Mouse (Mus musculus) intestine, embryonic 14.5 days (tissue): ENCODE measurements at regions not wholly inside any gene's neighbourhood (a gene's known extent, or its start where the extent isn't known, plus 50 kb on each side); places are given as distances from the start of the nearest gene placed in this dataset.

ENCODE experiments used
- ATAC-seq: fragments of 200-750 bp; cut with Nextera tagmentation; replicated peaks from 2 replicates; pipeline ENCODE4 v1.8.0; 2017; ENCODE audit warnings: low read depth, moderate number of reproducible peaks, moderate TSS enrichment, moderate library complexity; ENCODE audit not compliant: low FRiP score, low TSS enrichment
- DNase-seq: peaks from one replicate; pipeline ENCODE4 v3.0.0-alpha.2; 2018; ENCODE audit warnings: low spot score
- H3K27ac ChIP-seq: fragments of 300-500 bp; sonication (generic); 2 replicates; pipeline ENCODE4 v1.5.1; 2014; ENCODE audit warnings: low read depth, mild to moderate bottlenecking, control low read depth
- H3K27me3 ChIP-seq: fragments of 300-500 bp; sonication (generic); replicated peaks from 2 replicates; pipeline ENCODE4 v1.6.1; 2014; ENCODE audit warnings: low read length, control low read depth; ENCODE audit not compliant: control insufficient read depth, insufficient read depth
- H3K36me3 ChIP-seq: fragments of 300-500 bp; sonication (generic); 2 replicates; pipeline ENCODE4 v1.6.1; 2014; ENCODE audit warnings: low read length, control low read depth; ENCODE audit not compliant: control insufficient read depth, insufficient read depth
- H3K4me1 ChIP-seq: fragments of 300-500 bp; sonication (generic); replicated peaks from 2 replicates; pipeline ENCODE4 v1.6.1; 2014; ENCODE audit warnings: low read length, control low read depth, mixed read lengths; ENCODE audit not compliant: control insufficient read depth, insufficient read depth
- H3K4me2 ChIP-seq: fragments of 300-500 bp; sonication (generic); 2 replicates; pipeline ENCODE4 v1.6.1; 2014; ENCODE audit warnings: low read length
- H3K4me3 ChIP-seq: fragments of 300-500 bp; sonication (generic); 2 replicates; pipeline ENCODE4 v1.5.1; 2014; ENCODE audit warnings: low read depth, low read length, control low read depth, mixed read lengths
- H3K9ac ChIP-seq: fragments of 300-500 bp; sonication (generic); 2 replicates; pipeline ENCODE4 v1.6.1; 2014; ENCODE audit warnings: mild to moderate bottlenecking, low read length
- H3K9me3 ChIP-seq: fragments of 300-500 bp; sonication (generic); 2 replicates; pipeline ENCODE4 v1.6.1; 2016; ENCODE audit warnings: low read length, control low read depth; ENCODE audit not compliant: control insufficient read depth

GRCm38 (mm10) chr2:148493281-148493680, 49.9 kb upstream of the Cd93 start:
- H3K27me3 ChIP-seq = no peaks in the 10 kb centered on the region
- H3K9me3 ChIP-seq = no peaks in the 10 kb centered on the region
- ATAC-seq (no peak), DNase-seq (no peak)
- H3K27ac ChIP-seq = no peak overlapping the region
- no peak overlapping the region for H3K4me2 ChIP-seq
- H3K36me3 ChIP-seq = no peaks in the 10 kb centered on the region
- H3K9ac ChIP-seq = no peak overlapping the region
- H3K4me1 ChIP-seq = peaks cover 7% of the 10 kb centered on the region; the same call in 1 of the 2 replicates
- H3K4me3 ChIP-seq = no peak overlapping the region
